Mouse (Mus musculus): ENCODE measurements around the gene Zfp664.

The Zfp664 gene

DNA sequence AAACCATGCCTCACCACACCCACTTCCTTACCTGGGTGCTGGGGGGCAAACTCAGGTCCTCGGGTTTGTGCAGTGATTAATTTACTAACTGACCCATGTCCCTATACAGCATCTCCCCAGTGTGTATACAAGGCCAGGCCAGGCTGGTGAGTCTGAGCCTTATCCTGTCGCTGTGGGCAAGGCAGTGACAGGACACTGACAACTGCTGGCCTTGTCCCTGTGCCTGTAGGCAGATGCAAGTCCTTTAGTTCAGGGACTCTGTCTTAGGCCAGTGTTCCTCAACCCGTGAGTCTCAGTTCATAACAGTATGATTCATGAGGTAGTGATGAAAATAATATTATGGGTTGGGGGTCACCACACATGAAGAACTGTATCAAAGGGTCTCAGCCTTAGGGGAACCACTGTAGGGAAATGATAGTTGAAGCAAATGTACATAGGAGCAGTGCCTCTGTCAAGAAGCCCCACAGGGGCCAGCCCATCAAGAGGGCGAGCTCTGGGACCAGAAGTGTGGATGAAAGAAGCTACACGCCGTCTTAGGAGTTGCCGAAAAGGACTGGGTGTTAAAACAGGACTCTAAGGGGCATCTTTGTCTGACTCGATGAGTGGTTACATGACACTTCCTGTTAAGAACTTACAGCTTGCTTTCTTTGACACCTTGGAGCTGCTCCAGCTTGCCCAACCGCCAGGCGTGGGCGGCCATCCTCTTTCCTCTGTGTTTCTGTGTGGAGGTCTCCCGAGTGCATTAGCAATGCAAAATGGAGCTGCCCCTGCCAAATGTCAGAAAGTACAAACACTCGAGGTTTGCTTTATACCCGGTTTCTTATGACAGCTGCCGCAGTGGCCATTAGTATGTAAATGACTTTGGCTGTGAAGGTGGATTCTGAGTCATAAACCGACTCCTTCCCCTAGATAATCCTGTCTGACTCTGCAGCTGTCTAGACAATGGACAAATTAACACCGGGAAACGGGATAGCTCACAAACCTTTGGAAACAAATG is 60.2 kb downstream of the Zfp664 start:
- in situ Hi-C loops (cut with MseI, MboI), result no loop called here

- in situ Hi-C loops (cut with MseI, MboI), result no loop called here
Observed at GRCm38 (mm10) chr5:124929425-124930054, 67.0 kb downstream of the Zfp664 start.

DNA sequence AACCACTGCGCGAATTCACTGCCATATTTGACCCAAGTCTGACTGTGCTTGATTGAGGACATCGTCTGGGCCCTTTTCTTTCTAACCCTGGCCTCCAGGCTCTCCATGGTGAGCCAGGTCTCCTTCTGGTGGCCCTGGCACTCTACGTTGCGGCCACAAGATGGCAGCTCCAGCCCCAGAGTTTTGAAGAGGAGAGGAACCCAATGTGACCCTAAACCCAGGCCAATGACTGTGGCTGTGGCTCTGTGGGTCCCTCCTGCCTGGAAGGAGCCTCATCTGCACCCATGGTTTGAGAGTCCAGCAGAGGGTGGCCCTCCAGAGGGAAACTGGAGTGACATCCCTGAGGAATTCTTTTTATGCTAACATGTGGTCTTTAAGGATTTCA is 67.6 kb downstream of the Zfp664 start:
- in situ Hi-C loops (cut with MseI, MboI), result no loop called here

- in situ Hi-C loops (cut with MseI, MboI), result no loop called here
Observed at GRCm38 (mm10) chr5:124930603-124931002, 68.1 kb downstream of the Zfp664 start.

DNA sequence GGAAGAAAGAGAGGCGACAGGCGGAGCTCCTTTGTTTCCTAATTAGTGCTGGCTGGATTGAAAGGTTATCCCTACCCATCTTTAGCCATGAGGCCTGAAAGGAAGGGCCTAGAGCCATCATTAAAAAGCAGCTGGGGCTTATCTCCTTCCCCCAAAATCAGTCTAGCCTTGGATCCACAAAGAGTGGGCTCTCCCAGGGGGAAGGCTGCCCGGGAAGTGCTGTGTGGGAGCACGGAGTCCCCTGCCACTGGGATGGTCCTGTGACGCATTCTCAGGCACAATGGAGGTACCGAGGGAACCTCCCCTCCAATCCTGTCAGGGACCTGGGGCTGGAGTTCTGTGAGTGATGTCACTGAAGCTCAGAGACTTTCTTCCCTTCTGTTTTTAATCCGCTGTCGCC is 68.6 kb downstream of the Zfp664 start:
- in situ Hi-C loops (cut with MseI, MboI), result no loop called here

DNA sequence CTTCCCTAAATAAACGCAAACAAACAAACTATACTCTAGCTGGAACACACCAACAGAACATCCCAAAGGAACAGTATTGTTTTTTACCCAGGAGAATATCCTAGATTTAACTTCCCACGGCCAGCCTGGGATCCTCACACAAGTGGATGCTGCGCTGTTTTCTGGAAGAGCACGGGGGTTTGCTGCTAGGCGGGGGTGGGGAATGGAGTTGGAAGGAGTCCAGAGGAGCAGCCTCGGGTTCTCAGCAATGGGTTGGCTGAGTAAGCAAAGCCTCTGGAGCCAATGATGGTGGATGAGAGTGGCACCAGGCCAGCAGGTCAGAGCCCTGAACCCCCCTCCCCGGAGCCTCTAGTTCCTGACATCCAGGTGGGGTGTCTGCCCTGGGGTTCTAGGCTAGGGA is 72.1 kb downstream of the Zfp664 start:
- in situ Hi-C loops (cut with MseI, MboI), result no loop called here

- in situ Hi-C loops (cut with MseI, MboI), result no loop called here
Observed at GRCm38 (mm10) chr5:124943181-124943792, 80.8 kb downstream of the Zfp664 start.

DNA sequence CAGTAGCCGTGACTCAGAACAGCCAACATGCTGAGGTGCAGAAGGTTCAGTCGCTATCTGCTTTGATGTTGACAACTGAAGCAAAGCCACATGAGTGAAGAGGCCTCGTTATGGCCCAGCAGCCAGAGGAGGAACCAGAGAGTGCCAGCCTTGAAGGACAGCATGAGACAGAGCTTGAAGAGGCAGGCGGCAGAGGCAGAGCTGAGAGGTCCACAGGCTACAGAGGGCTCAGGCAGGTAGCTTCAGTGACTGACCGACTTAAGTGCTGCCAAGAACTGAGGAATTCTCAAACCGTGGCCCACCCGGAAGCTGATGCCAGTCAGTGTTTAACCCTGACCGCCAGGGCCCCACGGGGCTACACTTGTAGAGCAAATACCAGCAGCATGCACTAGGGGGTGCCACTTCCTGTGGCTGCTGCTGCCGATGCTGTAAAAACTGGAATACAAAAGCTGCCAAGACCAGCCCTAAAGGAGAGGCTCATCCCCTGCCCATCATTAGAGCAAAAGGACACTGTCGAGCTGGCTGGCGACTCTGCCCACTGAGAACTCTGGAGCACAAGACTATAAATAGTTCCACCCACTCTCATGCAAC is 81.4 kb downstream of the Zfp664 start:
- in situ Hi-C loops (cut with MseI, MboI), result no loop called here

DNA sequence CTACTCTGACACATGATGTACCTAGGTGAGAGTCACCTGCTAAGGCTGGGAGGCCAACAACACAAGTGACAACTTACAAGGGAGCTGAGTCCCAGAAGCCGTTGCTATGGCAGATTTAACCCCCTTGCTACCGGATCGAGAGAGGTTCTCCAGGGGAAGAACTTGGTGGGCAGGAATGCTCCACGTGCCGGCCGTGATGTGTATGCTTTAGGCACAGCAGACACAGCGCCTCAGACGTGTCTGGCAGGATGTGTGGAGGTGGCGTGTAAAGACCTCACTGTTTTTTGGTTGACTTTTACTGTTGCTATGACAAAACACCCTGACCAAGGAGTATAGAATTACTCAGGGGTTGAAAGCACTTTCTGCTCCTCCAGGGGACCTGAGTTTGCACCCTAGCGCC is 81.9 kb downstream of the Zfp664 start:
- in situ Hi-C loops (cut with MseI, MboI), result no loop called here

- in situ Hi-C loops (cut with MseI, MboI), result no loop called here
Observed at GRCm38 (mm10) chr5:124945046-124945445, 82.6 kb downstream of the Zfp664 start.

DNA sequence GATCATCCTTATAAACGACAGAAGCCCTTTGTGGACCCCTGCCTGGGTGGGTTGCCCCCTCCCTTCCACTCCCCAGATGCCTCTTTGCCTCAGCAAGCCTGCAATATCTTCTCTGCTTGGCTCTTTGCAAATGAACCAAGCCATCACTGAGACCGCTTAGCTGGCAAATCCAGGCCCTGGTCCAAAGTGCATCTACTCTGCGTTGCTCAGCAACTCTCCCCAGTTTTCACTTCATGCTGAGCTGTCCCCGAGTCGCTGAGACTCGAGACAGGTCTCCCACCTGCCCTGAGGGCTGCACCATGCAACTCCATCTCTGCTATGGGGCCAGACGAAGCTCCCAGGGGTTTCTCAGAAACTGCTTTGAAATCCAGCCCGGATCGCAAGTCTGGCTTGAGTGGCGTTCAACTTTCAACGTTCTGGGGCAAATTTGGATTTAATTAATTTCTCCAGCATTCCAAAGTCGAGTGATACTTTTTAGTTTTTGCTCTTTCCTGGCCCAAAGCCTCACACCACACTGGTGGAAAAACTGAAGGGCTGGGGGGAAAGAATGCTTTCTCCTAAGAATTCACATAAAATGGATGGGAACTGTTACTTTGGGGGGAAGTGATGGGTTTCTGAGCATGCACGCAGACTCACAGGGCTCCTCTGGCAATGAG is 88.3 kb downstream of the Zfp664 start:
- in situ Hi-C loops (cut with MseI, MboI), result no loop called here

- in situ Hi-C loops (cut with MseI, MboI), result no loop called here
Observed at GRCm38 (mm10) chr5:124951333-124951732, 88.8 kb downstream of the Zfp664 start.

Data from mouse trophoblast stem cell (cell line).